Mouse (Mus musculus) neutrophil, adult 5-6 weeks (primary cell): Measurements from ENCODE around the gene Elovl2. TPM values are rescaled to one million over a fixed set of nuclear protein-coding genes. Genes with fewer than 3 reads are reported as not detected.

Source experiments
- ATAC-seq: fragments of 151-379, 151-347 bp; 2 replicates; pipeline ENCODE4 v1.8.0; 2017; ENCODE audit warnings: mild to moderate bottlenecking, moderate TSS enrichment; ENCODE audit not compliant: insufficient number of reproducible peaks, poor library complexity, low FRiP score, severe bottlenecking; ENCODE audit errors: extremely low read depth
- total RNA-seq: library from RNA; stranded (forward); fragments of 200-1000 nt; gene quantifications from 2 replicates; pipeline ENCODE4 v1.2.3, GENCODE M21; 2017

Elovl2 gene
- total RNA-seq, 1 experiment from 2014 or later: not detected

GRCm38 (mm10) chr13:41195640-41196333 is 24.4 kb downstream of the Elovl2 start:
- ATAC-seq: no peak

GRCm38 (mm10) chr13:41187886-41188285 is 32.3 kb downstream of the Elovl2 start:
- no peak for ATAC-seq

- ATAC-seq: no peak
Observed at GRCm38 (mm10) chr13:41158426-41158825, 61.8 kb downstream of the Elovl2 start.

GRCm38 (mm10) chr13:41153146-41153545 is 67.1 kb downstream of the Elovl2 start:
- ATAC-seq: no peak

GRCm38 (mm10) chr13:41146271-41146670 is 73.9 kb downstream of the Elovl2 start:
- peak; percentile 56 for ATAC-seq

- ATAC-seq: no peak
Observed at GRCm38 (mm10) chr13:41145433-41145970, 74.7 kb downstream of the Elovl2 start.

- ATAC-seq: peak; percentile 61
Observed at GRCm38 (mm10) chr13:41134901-41135300, 85.3 kb downstream of the Elovl2 start.

Other genes with a start within 250 kb of the Elovl2 start
- gene Pak1ip1, start 219.4 kb downstream of the Elovl2 start, total RNA-seq: 86.9 and 89.3 TPM in 2 replicates
- gene Tmem14c, start 204.1 kb downstream of the Elovl2 start, total RNA-seq: 99.3 and 103 TPM in 2 replicates
- gene Mak, start 140.7 kb downstream of the Elovl2 start, total RNA-seq: 0.25 TPM in 1 of 2 replicates, not detected in the other
- 0.37 TPM in 1 of 2 replicates, not detected in the other for gene Gcm2, start 109.4 kb downstream of the Elovl2 start, total RNA-seq
- gene Sycp2l, start 106.1 kb downstream of the Elovl2 start, total RNA-seq: not detected in 2 replicates
- 5.4 and 6.3 TPM in 2 replicates for gene Smim13, start 29.4 kb upstream of the Elovl2 start, total RNA-seq
- not detected in 2 replicates for gene Gm17364, start 53.6 kb upstream of the Elovl2 start, total RNA-seq